Mouse (Mus musculus): ENCODE results near the gene Dock10. TPM values are rescaled to one million over a fixed set of nuclear protein-coding genes. Genes with fewer than 3 reads are reported as not detected.
A peak's percentile ranks its signal among the peaks of the same experiment; 100 is the strongest.

The Dock10 gene
- polyA plus RNA-seq (2012; rRNA removed), result 2.8 and 4.1 TPM in 2 replicates

DNA sequence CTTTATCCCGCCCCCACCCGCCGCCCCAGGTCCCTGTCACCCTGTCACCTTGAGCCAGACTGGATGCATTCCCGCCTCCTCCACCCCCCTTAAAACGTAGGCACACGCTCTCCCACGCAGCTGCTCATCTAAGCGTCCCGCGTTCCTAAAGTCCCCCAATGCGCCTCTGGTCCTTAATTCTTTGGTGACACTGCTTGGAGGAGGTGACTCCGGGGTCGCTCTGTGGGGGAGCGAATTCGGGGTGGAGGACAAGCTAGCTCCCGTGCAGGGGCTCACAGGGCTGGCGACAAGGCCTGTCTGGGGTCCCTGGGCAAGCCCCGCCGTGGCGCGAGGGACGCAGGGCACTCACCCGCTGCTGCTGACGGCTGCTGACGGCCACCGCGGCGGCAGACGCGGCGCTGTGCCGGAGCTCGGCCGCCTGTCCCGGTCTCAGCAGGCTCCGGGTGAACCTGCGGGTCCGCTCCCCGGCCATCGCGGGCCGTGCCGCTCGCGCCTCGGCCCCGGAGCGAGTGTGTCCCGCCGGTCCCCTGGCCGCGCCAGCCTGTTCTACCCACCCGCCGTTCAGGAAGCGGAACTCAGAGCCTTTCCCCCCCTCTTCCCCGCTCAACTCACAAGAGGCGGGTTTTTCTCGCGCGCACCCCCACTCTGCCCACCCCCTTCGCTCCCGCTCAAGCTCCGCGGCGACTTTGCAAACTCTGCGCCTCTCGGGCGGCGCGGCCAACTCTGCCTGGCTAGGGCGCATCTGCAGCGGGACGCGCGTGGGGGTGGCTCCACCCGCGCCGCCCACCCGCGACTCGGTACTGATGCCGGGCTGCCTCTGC lies at the start of gene Dock10:
Gene Dock10 (minus strand): TSS at position 551 of the 821 bp plus-strand sequence.
- TF ChIP-seq CTCF (conservative IDR thresholded peaks at IDR 0.05; ENCODE audit: insufficient read depth, insufficient read length, low read depth, low read length) (no peak), POLR2A (IDR thresholded peaks at IDR 0.05; ENCODE audit: low read depth, low read length) (no peak)
- Histone ChIP-seq H3K4me1 (ENCODE audit: control insufficient read depth, insufficient read depth, low read length) (no peaks in the 10 kb centered on the region), H3K27ac (ENCODE audit: insufficient read depth, low read depth, low read length) (no peak within 1 kb of the TSS), H3K27me3 (replicated peaks; ENCODE audit: control insufficient read depth, insufficient read depth, low read length) (peaks cover 7% of the 10 kb centered on the region), H3K4me3 (ENCODE audit: insufficient read depth, low read depth, low read length) (peak within 1 kb of the TSS; percentile 69), H3K36me3 (ENCODE audit: control insufficient read depth, insufficient read depth, low read length) (no peaks in the 10 kb centered on the region)
- under 1% methylated on average over 82 of the region's 82 CpGs for WGBS
- peak; percentile 19 for DNase-seq

DNA sequence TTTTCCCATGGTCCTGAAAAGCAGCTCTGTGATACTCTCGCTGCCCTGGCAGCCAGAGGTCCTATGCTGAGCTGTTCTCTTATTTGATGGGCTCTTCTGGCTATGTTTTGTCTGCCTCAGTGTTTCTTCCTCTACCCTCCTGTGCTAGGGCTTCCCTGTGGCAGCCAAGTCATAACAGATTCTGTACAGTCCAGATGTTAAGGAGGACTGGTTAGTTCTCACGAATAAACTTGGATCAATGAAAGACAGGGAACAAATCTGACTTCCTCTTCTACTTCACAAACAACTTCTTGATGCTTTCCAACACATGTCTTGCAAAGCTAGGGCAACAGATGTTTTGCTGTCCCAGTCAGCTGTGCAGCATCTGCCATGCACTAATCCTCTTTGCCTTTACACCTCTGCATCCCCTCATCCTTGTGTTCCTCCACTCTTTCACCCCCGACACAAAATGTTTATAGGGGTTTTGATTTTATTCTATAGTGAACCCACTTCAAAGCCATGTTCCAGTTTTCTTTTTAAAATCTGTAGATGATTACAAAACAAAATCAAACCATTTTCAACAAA lies 48.6 kb upstream of the Dock10 start:
- Histone ChIP-seq H3K36me3 (ENCODE audit: control insufficient read depth, insufficient read depth, low read length) (no peaks in the 10 kb centered on the region), H3K4me1 (ENCODE audit: control insufficient read depth, insufficient read depth, low read length) (no peaks in the 10 kb centered on the region), H3K27me3 (replicated peaks; ENCODE audit: control insufficient read depth, insufficient read depth, low read length) (no peaks in the 10 kb centered on the region), H3K4me3 (ENCODE audit: insufficient read depth, low read depth, low read length) (no peak overlapping the region), H3K27ac (ENCODE audit: insufficient read depth, low read depth, low read length) (no peak overlapping the region)
- 74% methylated on average over 3 of the region's 3 CpGs for WGBS
- no peak for TF ChIP-seq CTCF (conservative IDR thresholded peaks at IDR 0.05; ENCODE audit: insufficient read depth, insufficient read length, low read depth, low read length)
- TF ChIP-seq POLR2A (IDR thresholded peaks at IDR 0.05; ENCODE audit: low read depth, low read length), result no peak
- no peak for DNase-seq

DNA sequence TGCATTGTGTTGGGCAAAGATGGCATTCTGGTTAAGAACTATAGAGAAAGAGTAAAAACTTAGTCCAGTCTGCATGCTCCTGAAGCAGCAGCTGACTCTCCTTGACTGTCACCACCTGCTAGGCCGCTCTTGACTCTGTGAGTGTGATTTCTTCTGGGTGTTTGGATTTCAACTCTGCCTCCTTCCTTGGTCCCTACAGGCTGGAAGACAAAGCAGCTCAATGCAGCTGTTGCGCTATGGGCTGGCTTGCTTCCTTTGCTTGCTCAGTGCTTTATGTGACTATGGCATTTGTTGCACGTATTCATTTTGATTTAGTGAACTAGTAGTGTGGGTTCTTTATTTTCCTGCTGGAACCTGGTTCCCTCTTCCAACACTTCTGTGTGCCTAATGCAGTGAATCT lies 43.7 kb upstream of the Dock10 start:
- no peak for DNase-seq
- Histone ChIP-seq H3K27ac (ENCODE audit: insufficient read depth, low read depth, low read length) (no peak overlapping the region), H3K36me3 (ENCODE audit: control insufficient read depth, insufficient read depth, low read length) (no peaks in the 10 kb centered on the region), H3K27me3 (replicated peaks; ENCODE audit: control insufficient read depth, insufficient read depth, low read length) (no peaks in the 10 kb centered on the region), H3K4me1 (ENCODE audit: control insufficient read depth, insufficient read depth, low read length) (no peaks in the 10 kb centered on the region), H3K4me3 (ENCODE audit: insufficient read depth, low read depth, low read length) (no peak overlapping the region)
- TF ChIP-seq POLR2A (IDR thresholded peaks at IDR 0.05; ENCODE audit: low read depth, low read length) (no peak), CTCF (conservative IDR thresholded peaks at IDR 0.05; ENCODE audit: insufficient read depth, insufficient read length, low read depth, low read length) (no peak)
- 80% methylated on average over 3 of the region's 3 CpGs for WGBS

DNA sequence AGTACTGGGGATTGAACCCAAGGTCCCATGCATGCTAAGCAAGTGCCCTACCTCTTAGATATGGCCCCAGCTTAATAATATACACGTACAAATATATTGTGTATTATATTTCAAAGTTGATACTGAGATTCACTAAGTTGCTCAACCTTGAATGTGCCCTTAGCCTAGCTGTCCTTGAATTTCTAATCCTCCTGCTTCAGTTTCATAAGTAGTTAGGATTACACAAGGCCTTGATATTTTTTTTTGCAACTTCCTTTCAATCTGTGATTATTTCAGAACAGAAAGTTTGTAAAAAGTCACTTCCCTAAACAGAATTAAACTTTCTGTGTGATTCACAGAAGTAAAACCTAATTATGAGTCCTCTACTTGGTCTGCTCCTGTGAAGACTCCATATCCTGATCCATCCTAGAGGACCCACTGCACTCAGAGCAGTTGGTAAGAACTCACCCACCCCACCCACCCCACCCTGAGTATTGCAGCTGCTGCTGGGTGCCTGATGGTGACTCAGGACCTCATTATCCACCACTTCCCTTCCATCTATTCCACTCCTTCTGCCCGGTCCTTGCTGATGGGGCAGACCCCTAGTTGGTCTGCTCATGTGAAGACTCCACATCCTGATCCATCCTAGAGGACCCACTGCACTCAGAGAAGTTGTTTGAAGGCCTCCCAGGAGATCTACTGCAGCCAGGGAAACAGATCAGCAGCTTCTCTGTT lies 26.9 kb upstream of the Dock10 start:
- TF ChIP-seq POLR2A (IDR thresholded peaks at IDR 0.05; ENCODE audit: low read depth, low read length), result no peak
- TF ChIP-seq CTCF (conservative IDR thresholded peaks at IDR 0.05; ENCODE audit: insufficient read depth, insufficient read length, low read depth, low read length), result no peak
- DNase-seq, result no peak
- Histone ChIP-seq H3K36me3 (ENCODE audit: control insufficient read depth, insufficient read depth, low read length) (no peaks in the 10 kb centered on the region), H3K27me3 (replicated peaks; ENCODE audit: control insufficient read depth, insufficient read depth, low read length) (no peaks in the 10 kb centered on the region), H3K27ac (ENCODE audit: insufficient read depth, low read depth, low read length) (no peak overlapping the region), H3K4me3 (ENCODE audit: insufficient read depth, low read depth, low read length) (no peak overlapping the region), H3K4me1 (ENCODE audit: control insufficient read depth, insufficient read depth, low read length) (no peaks in the 10 kb centered on the region)
- WGBS, result 84% methylated on average over 2 of the region's 2 CpGs

DNA sequence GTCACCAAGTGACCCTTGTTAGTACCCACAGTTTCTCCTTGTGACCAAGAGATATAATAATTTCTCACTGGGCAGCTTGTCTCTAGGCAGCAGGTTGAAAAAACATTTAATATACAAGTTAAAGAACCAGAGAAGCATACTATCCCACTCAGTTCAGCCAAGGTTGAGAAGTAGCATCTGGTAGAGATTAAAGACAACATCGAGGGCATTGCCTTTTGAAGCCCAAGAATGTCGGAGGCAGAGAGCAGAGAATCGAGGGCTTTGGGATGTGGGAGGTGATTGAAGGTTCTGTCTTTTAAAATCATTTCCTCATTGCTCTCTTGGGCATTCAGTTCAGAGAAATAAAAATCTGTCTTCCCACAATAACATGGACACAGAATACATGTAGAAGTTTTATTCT lies 25.8 kb upstream of the Dock10 start:
- Histone ChIP-seq H3K36me3 (ENCODE audit: control insufficient read depth, insufficient read depth, low read length) (no peaks in the 10 kb centered on the region), H3K4me1 (ENCODE audit: control insufficient read depth, insufficient read depth, low read length) (no peaks in the 10 kb centered on the region), H3K4me3 (ENCODE audit: insufficient read depth, low read depth, low read length) (no peak overlapping the region), H3K27ac (ENCODE audit: insufficient read depth, low read depth, low read length) (no peak overlapping the region), H3K27me3 (replicated peaks; ENCODE audit: control insufficient read depth, insufficient read depth, low read length) (no peaks in the 10 kb centered on the region)
- WGBS, result 41% methylated on average over 3 of the region's 3 CpGs
- DNase-seq, result no peak
- no peak for TF ChIP-seq POLR2A (IDR thresholded peaks at IDR 0.05; ENCODE audit: low read depth, low read length)
- TF ChIP-seq CTCF (conservative IDR thresholded peaks at IDR 0.05; ENCODE audit: insufficient read depth, insufficient read length, low read depth, low read length), result no peak

DNA sequence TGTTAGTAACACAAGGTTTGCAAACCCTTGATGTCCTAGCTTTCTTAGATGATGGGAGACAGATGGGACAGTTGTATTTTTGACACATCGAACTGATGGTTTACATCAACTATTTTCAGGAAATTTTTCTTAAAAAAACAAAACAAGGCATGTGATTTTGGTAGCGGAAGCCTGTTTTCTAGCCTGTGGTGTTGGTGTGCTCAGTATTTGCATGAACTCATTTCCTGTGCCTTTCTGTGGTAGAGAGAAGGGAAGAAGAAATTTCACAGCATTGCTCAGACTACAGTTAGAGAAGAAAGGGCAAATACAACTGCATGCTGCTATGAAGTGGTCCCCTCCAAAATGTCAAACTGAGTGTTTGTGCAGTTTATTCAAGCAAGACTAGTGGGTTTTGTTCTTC lies 7.2 kb upstream of the Dock10 start:
- TF ChIP-seq CTCF (conservative IDR thresholded peaks at IDR 0.05; ENCODE audit: insufficient read depth, insufficient read length, low read depth, low read length) (no peak), POLR2A (IDR thresholded peaks at IDR 0.05; ENCODE audit: low read depth, low read length) (no peak)
- 73% methylated on average over 2 of the region's 2 CpGs for WGBS
- DNase-seq, result no peak
- Histone ChIP-seq H3K27ac (ENCODE audit: insufficient read depth, low read depth, low read length) (no peak overlapping the region), H3K4me3 (ENCODE audit: insufficient read depth, low read depth, low read length) (no peak overlapping the region), H3K27me3 (replicated peaks; ENCODE audit: control insufficient read depth, insufficient read depth, low read length) (no peaks in the 10 kb centered on the region), H3K36me3 (ENCODE audit: control insufficient read depth, insufficient read depth, low read length) (no peaks in the 10 kb centered on the region), H3K4me1 (ENCODE audit: control insufficient read depth, insufficient read depth, low read length) (no peaks in the 10 kb centered on the region)

Measured in kidney, adult 2 months (tissue).